Mouse (Mus musculus): Measurements from ENCODE around the gene Gipc3. TPM values are rescaled to one million over a fixed set of nuclear protein-coding genes. Genes with fewer than 3 reads are reported as not detected.

Gene Gipc3
- total and polyA plus RNA-seq, 2 experiments: under 0.01 to 0.57 TPM

GRCm38 (mm10) chr10:81321436-81321835 is 21.6 kb downstream of the Gipc3 start:
- under 1% methylated on average over 20 of the region's 20 CpGs for WGBS

GRCm38 (mm10) chr10:81320550-81321347 is 22.3 kb downstream of the Gipc3 start, which contains the start of gene Cactin:
TSS of gene Cactin (plus strand) at chr10:81321103.
- Histone ChIP-seq H3K27me3 (ENCODE audit: control insufficient read depth, insufficient read depth, low read length) (no peaks in the 10 kb centered on the region), H3K4me3 (ENCODE audit: insufficient read depth, low read depth, low read length) (peak within 1 kb of the TSS; percentile 96), H3K27ac (replicated peaks; ENCODE audit: insufficient read depth, low read depth, low read length) (peak within 1 kb of the TSS; percentile 96), H3K9ac (ENCODE audit: low read depth, low read length) (peak within 1 kb of the TSS; percentile 94), H3K36me3 (ENCODE audit: control insufficient read depth, insufficient read depth, low read length) (peaks cover 2% of the 10 kb centered on the region; the same call in 1 of the 2 replicates), H3K79me2 (ENCODE audit: control insufficient read depth, insufficient read depth, low read length) (peaks cover 9% of the 10 kb centered on the region; the same call in 1 of the 2 replicates), H3K4me1 (ENCODE audit: control insufficient read depth, insufficient read depth, low read length) (peaks cover 18% of the 10 kb centered on the region)
- under 1% methylated on average over 68 of the region's 68 CpGs for WGBS
- DNase-seq (ENCODE audit: extremely low read depth, low read depth, low spot score): peak; percentile 100
- TF ChIP-seq POLR2A (IDR thresholded peaks at IDR 0.05; ENCODE audit: extremely low read depth, insufficient read depth, low read length) (peak; percentile 65; the same call in 1 of the 2 replicates), CTCF (IDR thresholded peaks at IDR 0.05; ENCODE audit: low read depth, low read length) (no peak)

More at GRCm38 (mm10) chr10:81321436-81321835, 21.6 kb downstream of the Gipc3 start:
- Histone ChIP-seq H3K27ac (replicated peaks; ENCODE audit: insufficient read depth, low read depth, low read length) (peak overlapping the region; percentile 96), H3K27me3 (ENCODE audit: control insufficient read depth, insufficient read depth, low read length) (no peaks in the 10 kb centered on the region), H3K79me2 (ENCODE audit: control insufficient read depth, insufficient read depth, low read length) (peaks cover 9% of the 10 kb centered on the region; the same call in 1 of the 2 replicates), H3K9ac (ENCODE audit: low read depth, low read length) (peak overlapping the region; percentile 94), H3K36me3 (ENCODE audit: control insufficient read depth, insufficient read depth, low read length) (peaks cover 7% of the 10 kb centered on the region), H3K4me1 (ENCODE audit: control insufficient read depth, insufficient read depth, low read length) (peaks cover 18% of the 10 kb centered on the region), H3K4me3 (ENCODE audit: insufficient read depth, low read depth, low read length) (peak overlapping the region; percentile 96)
- no peak for DNase-seq (ENCODE audit: extremely low read depth, low read depth, low spot score)
- TF ChIP-seq CTCF (IDR thresholded peaks at IDR 0.05; ENCODE audit: low read depth, low read length) (no peak), POLR2A (IDR thresholded peaks at IDR 0.05; ENCODE audit: extremely low read depth, insufficient read depth, low read length) (no peak)

GRCm38 (mm10) chr10:81319741-81320549 is 23.1 kb downstream of the Gipc3 start:
- Histone ChIP-seq H3K79me2 (ENCODE audit: control insufficient read depth, insufficient read depth, low read length) (peaks cover 9% of the 10 kb centered on the region; the same call in 1 of the 2 replicates), H3K9ac (ENCODE audit: low read depth, low read length) (peak overlapping the region; percentile 73), H3K4me1 (ENCODE audit: control insufficient read depth, insufficient read depth, low read length) (peaks cover 18% of the 10 kb centered on the region), H3K36me3 (ENCODE audit: control insufficient read depth, insufficient read depth, low read length) (no peaks in the 10 kb centered on the region; the same call in 1 of the 2 replicates), H3K27ac (replicated peaks; ENCODE audit: insufficient read depth, low read depth, low read length) (peak overlapping the region; percentile 74), H3K4me3 (ENCODE audit: insufficient read depth, low read depth, low read length) (peak overlapping the region; percentile 36), H3K27me3 (ENCODE audit: control insufficient read depth, insufficient read depth, low read length) (no peaks in the 10 kb centered on the region)
- DNase-seq (ENCODE audit: extremely low read depth, low read depth, low spot score): no peak
- TF ChIP-seq POLR2A (IDR thresholded peaks at IDR 0.05; ENCODE audit: extremely low read depth, insufficient read depth, low read length): 0 out of 2 replicates have a peak, but pooled peaks have one; percentile 33
- TF ChIP-seq CTCF (IDR thresholded peaks at IDR 0.05; ENCODE audit: low read depth, low read length): no peak
- 1% methylated on average over 38 of the region's 38 CpGs for WGBS

- Histone ChIP-seq H3K4me3 (ENCODE audit: insufficient read depth, low read depth, low read length) (no peak overlapping the region), H3K79me2 (ENCODE audit: control insufficient read depth, insufficient read depth, low read length) (peaks cover 9% of the 10 kb centered on the region; the same call in 1 of the 2 replicates), H3K9ac (ENCODE audit: low read depth, low read length) (peak overlapping the region; percentile 73; the same call in 1 of the 2 replicates), H3K4me1 (ENCODE audit: control insufficient read depth, insufficient read depth, low read length) (peaks cover 18% of the 10 kb centered on the region), H3K27ac (replicated peaks; ENCODE audit: insufficient read depth, low read depth, low read length) (no peak overlapping the region), H3K36me3 (ENCODE audit: control insufficient read depth, insufficient read depth, low read length) (no peaks in the 10 kb centered on the region; the same call in 1 of the 2 replicates), H3K27me3 (ENCODE audit: control insufficient read depth, insufficient read depth, low read length) (no peaks in the 10 kb centered on the region)
- DNase-seq (ENCODE audit: extremely low read depth, low read depth, low spot score): no peak
- no peak for TF ChIP-seq POLR2A (IDR thresholded peaks at IDR 0.05; ENCODE audit: extremely low read depth, insufficient read depth, low read length)
- no peak for TF ChIP-seq CTCF (IDR thresholded peaks at IDR 0.05; ENCODE audit: low read depth, low read length)
- 43% methylated on average over 8 of the region's 8 CpGs for WGBS
Measured at GRCm38 (mm10) chr10:81319330-81319699, 23.8 kb downstream of the Gipc3 start.

GRCm38 (mm10) chr10:81318589-81319329 is 24.3 kb downstream of the Gipc3 start:
- no peaks in the 10 kb centered on the region for H3K27me3 ChIP-seq (ENCODE audit: control insufficient read depth, insufficient read depth, low read length)
- peak; percentile 69 for DNase-seq (ENCODE audit: extremely low read depth, low read depth, low spot score)
- H3K27ac ChIP-seq (replicated peaks; ENCODE audit: insufficient read depth, low read depth, low read length): no peak overlapping the region; the same call in 1 of the 2 replicates
- no peak for TF ChIP-seq CTCF (IDR thresholded peaks at IDR 0.05; ENCODE audit: low read depth, low read length)
- no peak for TF ChIP-seq POLR2A (IDR thresholded peaks at IDR 0.05; ENCODE audit: extremely low read depth, insufficient read depth, low read length)
- no peak overlapping the region for H3K4me3 ChIP-seq (ENCODE audit: insufficient read depth, low read depth, low read length)
- H3K36me3 ChIP-seq (ENCODE audit: control insufficient read depth, insufficient read depth, low read length): no peaks in the 10 kb centered on the region; the same call in 1 of the 2 replicates
- no peak overlapping the region for H3K9ac ChIP-seq (ENCODE audit: low read depth, low read length)
- peaks cover 18% of the 10 kb centered on the region for H3K4me1 ChIP-seq (ENCODE audit: control insufficient read depth, insufficient read depth, low read length)
- 40% methylated on average over 13 of the region's 13 CpGs for WGBS
- peaks cover 9% of the 10 kb centered on the region; the same call in 1 of the 2 replicates for H3K79me2 ChIP-seq (ENCODE audit: control insufficient read depth, insufficient read depth, low read length)

Data from liver, adult 2 months (tissue).